Mouse (Mus musculus) ES-E14 (cell line): ENCODE data around the gene Ctnnb1. TPM values are rescaled to one million over a fixed set of nuclear protein-coding genes. Genes with fewer than 3 reads are reported as not detected.
"Not testable (repeated sequence)": the region's sequence is repeated elsewhere in the genome, so short reads cannot be mapped to it uniquely, and the experiment has no call there.

Experiments used
- DNase-seq: peaks from one replicate; pipeline ENCODE4 v3.0.0-alpha.2; 2013; ENCODE audit warnings: low read depth, low spot score
- H3K27ac ChIP-seq: 2 replicates; pipeline ENCODE4 v1.5.1; 2012; ENCODE audit warnings: low read depth, mild to moderate bottlenecking, low read length, moderate library complexity, mixed read lengths; ENCODE audit not compliant: poor library complexity, insufficient read depth, severe bottlenecking
- H3K36me3 ChIP-seq: 2 replicates; pipeline ENCODE4 v1.6.1; 2012; ENCODE audit warnings: mild to moderate bottlenecking, low read length, moderate library complexity, mixed read lengths; ENCODE audit not compliant: control insufficient read depth, poor library complexity, insufficient read depth, severe bottlenecking
- H3K4me1 ChIP-seq, 2 experiments: fragments of 150-350 bp in 1 of 2; sonication (generic) in 1 of 2; 2 replicates each; pipeline ENCODE4 v1.6.1; 2012; ENCODE audit warnings: low read length in 2 of 2, mild to moderate bottlenecking in 1 of 2, mixed read lengths in 1 of 2; ENCODE audit not compliant: control insufficient read depth in 2 of 2, insufficient read depth in 2 of 2, poor library complexity in 1 of 2
- H3K4me3 ChIP-seq, 2 experiments: fragments of 150-350 bp in 1 of 2; sonication (generic) in 1 of 2; 2 replicates each; pipeline ENCODE4 v1.5.1; 2012; ENCODE audit warnings: low read length in 2 of 2, low read depth in 1 of 2, mild to moderate bottlenecking in 1 of 2, mixed read lengths in 1 of 2; ENCODE audit not compliant: insufficient read depth in 1 of 2, poor library complexity in 1 of 2, severe bottlenecking in 1 of 2
- H3K9ac ChIP-seq: 2 replicates; pipeline ENCODE4 v1.6.1; 2012; ENCODE audit warnings: low read depth, mild to moderate bottlenecking, low read length, mixed read lengths; ENCODE audit not compliant: poor library complexity, insufficient read depth, severe bottlenecking
- H3K9me3 ChIP-seq: fragments of 150-350 bp; sonication (generic); 2 replicates; pipeline ENCODE4 v1.6.1; 2012; ENCODE audit warnings: low read depth, mild to moderate bottlenecking, low read length; ENCODE audit not compliant: control insufficient read depth, insufficient read depth
- CHD2 ChIP-seq: IDR thresholded peaks from 2 replicates; pipeline ENCODE4 v1.6.1; 2014; ENCODE audit warnings: mild to moderate bottlenecking, low read depth, low read length, inconsistent platforms
- HCFC1 ChIP-seq: IDR thresholded peaks from 2 replicates; pipeline ENCODE4 v1.6.1; 2012; ENCODE audit warnings: low read length, inconsistent platforms, borderline replicate concordance; ENCODE audit not compliant: insufficient read depth
- MAFK ChIP-seq: IDR thresholded peaks from 2 replicates; pipeline ENCODE4 v1.6.1; 2014; ENCODE audit warnings: mild to moderate bottlenecking, low read depth, low read length, inconsistent platforms; ENCODE audit not compliant: insufficient read depth
- ZC3H11A ChIP-seq: IDR thresholded peaks from 2 replicates; pipeline ENCODE4 v1.6.1; 2012; ENCODE audit warnings: low read depth, mild to moderate bottlenecking, inconsistent platforms, low read length, borderline replicate concordance
- ZNF384 ChIP-seq: IDR thresholded peaks from 2 replicates; pipeline ENCODE4 v1.6.1; 2012; ENCODE audit warnings: low read depth, low read length, inconsistent platforms
- in situ Hi-C, 2 experiments: fragments of 600-800 bp; cut with MboI; formaldehyde crosslinking; loops; one replicate each; pipeline ENCODE4 v1.15.1; 2025; ENCODE audit warnings: low sequenced_read_pairs in 2 of 2, inconsistent platforms in 1 of 2; ENCODE audit not compliant: unreplicated experiment in 2 of 2
- total RNA-seq: library from RNA; depleted of rRNA; stranded (reverse); fragments of 300-350 nt; gene quantifications from 2 replicates; pipeline ENCODE4 v1.2.3, GENCODE M21; 2012

The Ctnnb1 gene
- total RNA-seq, 1 experiment: 572 TPM

DNA sequence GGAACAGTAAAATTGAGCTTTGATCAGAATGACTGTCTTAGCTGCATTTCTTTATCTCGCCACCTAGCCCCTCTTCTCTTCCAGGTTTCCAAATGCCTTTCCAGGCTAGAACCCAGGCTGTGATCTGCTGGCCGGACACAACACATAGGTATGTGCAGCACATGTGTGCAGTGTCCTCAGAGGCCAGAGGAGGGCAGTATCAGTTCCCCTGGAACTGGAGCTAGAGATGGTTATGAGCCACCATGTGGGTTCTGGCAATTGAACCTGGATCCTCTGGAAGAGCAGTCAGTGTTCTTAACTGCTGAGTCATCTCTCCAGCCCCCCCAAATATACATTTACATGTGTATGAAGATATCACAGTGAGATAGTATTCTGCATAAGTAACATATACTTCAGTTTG is 11.4 kb upstream of the Ctnnb1 start:
- H3K9ac ChIP-seq, H3K4me3 ChIP-seq, DNase-seq, in situ Hi-C loops, H3K9me3 ChIP-seq, H3K36me3 ChIP-seq, H3K27ac ChIP-seq: not testable (repeated sequence)
- 0 out of 2 replicates have a peak, but pooled peaks have one; percentile 33 for TF ChIP-seq MAFK
- H3K4me1 ChIP-seq: peaks cover 6 to 14% of the 10 kb centered on the region in 2 experiments; a peak in 3 of 4 replicates

DNA sequence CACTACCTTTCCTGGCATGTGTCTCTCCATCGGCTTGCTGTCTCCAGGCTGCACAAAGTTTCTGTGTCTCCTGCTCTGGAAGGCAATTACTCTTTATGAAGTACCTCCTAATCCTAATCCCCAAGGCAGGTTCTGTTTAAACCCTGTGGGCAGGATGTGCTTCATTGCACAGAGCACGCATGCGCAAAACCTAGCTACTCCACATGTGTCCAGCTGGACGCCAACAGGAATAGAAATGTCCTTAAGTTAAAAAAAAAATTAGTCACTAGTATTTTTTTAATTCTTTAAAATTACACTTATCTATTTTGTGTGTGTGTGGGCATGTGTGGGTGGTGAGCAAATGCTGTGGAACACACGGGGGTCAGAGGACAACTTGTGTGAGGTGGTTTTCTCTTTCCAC is 10.8 kb upstream of the Ctnnb1 start:
- TF ChIP-seq MAFK: no peak
- no peak for TF ChIP-seq HCFC1
- TF ChIP-seq ZNF384: no peak
- TF ChIP-seq CHD2: no peak
- no peak for TF ChIP-seq ZC3H11A
- H3K9me3 ChIP-seq: no peaks in the 10 kb centered on the region
- H3K27ac ChIP-seq: peak overlapping the region; percentile 73
- no peak overlapping the region for H3K4me3 ChIP-seq
- H3K4me1 ChIP-seq: peaks cover 6 to 17% of the 10 kb centered on the region in 2 experiments; a peak in 3 of 4 replicates
- no peak for DNase-seq
- no peaks in the 10 kb centered on the region for H3K36me3 ChIP-seq
- H3K9ac ChIP-seq: peak overlapping the region; percentile 45; the same call in 1 of the 2 replicates
- in situ Hi-C loops: no loop called here

DNA sequence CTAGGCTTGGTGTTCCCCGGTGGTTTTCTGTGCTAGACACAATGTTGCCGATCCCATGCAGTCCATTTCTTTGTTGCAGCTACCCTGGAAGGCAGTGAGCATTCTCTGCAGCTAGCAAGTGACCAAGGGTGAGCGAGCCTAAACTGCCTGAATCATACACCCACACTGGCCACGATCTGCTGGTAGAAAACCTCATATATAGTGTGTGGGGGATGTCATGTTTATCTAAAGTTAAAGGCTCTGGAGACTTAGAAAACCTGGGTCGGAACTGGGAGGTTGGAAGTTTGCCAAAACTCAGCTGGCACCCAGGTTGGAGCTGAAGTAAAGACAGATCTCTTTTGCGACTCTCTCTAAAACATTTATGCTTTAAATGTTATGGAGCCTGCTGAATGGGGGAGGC is 10.4 kb upstream of the Ctnnb1 start:
- in situ Hi-C loops: no loop called here
- H3K4me3 ChIP-seq: peak overlapping the region in 1 of 2 experiments; percentile 17; a peak in 1 of 4 replicates
- H3K9me3 ChIP-seq: no peaks in the 10 kb centered on the region
- H3K36me3 ChIP-seq: no peaks in the 10 kb centered on the region
- no peak for DNase-seq
- peak overlapping the region; percentile 45; the same call in 1 of the 2 replicates for H3K9ac ChIP-seq
- TF ChIP-seq ZNF384 (no peak), HCFC1 (no peak), CHD2 (no peak), ZC3H11A (no peak), MAFK (no peak)
- peak overlapping the region; percentile 73 for H3K27ac ChIP-seq
- peaks cover 6 to 15% of the 10 kb centered on the region in 2 experiments; a peak in 3 of 4 replicates for H3K4me1 ChIP-seq

DNA sequence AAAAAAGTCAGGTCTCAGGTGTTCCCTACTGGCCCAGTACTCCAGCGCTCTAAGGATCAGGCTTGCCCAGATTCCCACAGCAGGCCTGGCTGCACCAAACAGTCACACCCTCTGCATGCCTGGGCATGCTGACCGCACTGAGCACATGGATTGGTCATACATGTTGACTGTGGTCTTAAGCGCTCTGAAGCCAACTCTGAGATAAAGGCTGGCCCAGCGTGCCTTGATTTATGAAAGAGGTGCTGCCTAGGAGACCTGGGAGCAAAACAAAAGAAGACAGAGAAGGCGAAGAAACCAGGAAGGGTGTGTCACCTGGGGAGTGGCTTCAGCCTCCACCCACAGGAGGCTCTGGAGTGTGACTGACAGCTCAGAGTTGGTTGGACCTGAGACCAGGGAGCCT is 9.9 kb upstream of the Ctnnb1 start:
- in situ Hi-C loops: no loop called here
- Histone ChIP-seq H3K4me3 (no peak overlapping the region; a peak in 1 of 4 replicates), H3K9me3 (no peaks in the 10 kb centered on the region), H3K4me1 (peaks cover 6 to 14% of the 10 kb centered on the region in 2 experiments; a peak in 3 of 4 replicates), H3K9ac (peak overlapping the region; percentile 45), H3K36me3 (no peaks in the 10 kb centered on the region), H3K27ac (peak overlapping the region; percentile 73)
- no peak for TF ChIP-seq ZNF384
- TF ChIP-seq ZC3H11A: no peak
- TF ChIP-seq MAFK: no peak
- no peak for TF ChIP-seq CHD2
- TF ChIP-seq HCFC1: no peak
- peak; percentile 72 for DNase-seq

DNA sequence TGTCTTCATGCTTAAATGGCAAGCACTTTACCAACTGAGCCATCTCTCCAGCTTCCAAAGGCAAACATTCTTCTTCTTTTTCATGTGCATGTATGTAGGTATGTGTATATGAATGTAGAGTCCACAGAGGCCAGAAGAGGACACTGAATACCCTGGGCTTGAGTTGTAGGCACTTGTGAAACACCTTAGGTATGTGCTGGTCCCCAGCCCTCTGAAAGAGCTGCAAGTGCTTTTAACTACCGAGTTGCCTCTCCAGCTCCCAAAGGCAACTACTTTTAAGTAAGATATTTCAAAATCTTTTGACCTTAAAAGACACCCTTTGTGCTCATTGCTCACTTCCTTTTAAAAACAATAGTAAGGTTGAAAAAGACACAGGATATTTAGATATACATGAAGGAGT is 2.9 kb upstream of the Ctnnb1 start:
- Histone ChIP-seq H3K9ac (no peak overlapping the region), H3K4me1 (peaks cover 1 to 8% of the 10 kb centered on the region in 2 experiments; a peak in 1 of 4 replicates), H3K36me3 (no peaks in the 10 kb centered on the region), H3K4me3 (no peak overlapping the region), H3K9me3 (no peaks in the 10 kb centered on the region), H3K27ac (no peak overlapping the region)
- DNase-seq: no peak
- no peak for TF ChIP-seq MAFK
- TF ChIP-seq CHD2: no peak
- no peak for TF ChIP-seq ZC3H11A
- no peak for TF ChIP-seq ZNF384
- no peak for TF ChIP-seq HCFC1
- in situ Hi-C loops: no loop called here
